Mouse (Mus musculus): ENCODE measurements around the gene Hyal6. TPM values are rescaled to one million over a fixed set of nuclear protein-coding genes. Genes with fewer than 3 reads are reported as not detected.

Gene Hyal6
- polyA plus RNA-seq, 1 experiment: not detected

- TF ChIP-seq CTCF (IDR thresholded peaks at IDR 0.05; ENCODE audit: extremely low read depth, insufficient read depth, low read length) (no peak), POLR2A (IDR thresholded peaks at IDR 0.05; ENCODE audit: extremely low read depth, insufficient read depth, low read length) (no peak)
- no peak overlapping the region for H3K27ac ChIP-seq (ENCODE audit: insufficient read depth, low read length)
- no peak overlapping the region for H3K4me3 ChIP-seq (ENCODE audit: insufficient read depth, low read length)
- H3K4me1 ChIP-seq (ENCODE audit: control insufficient read depth, insufficient read depth, low read length): no peaks in the 10 kb centered on the region
These were observed 1.5 kb downstream of the Hyal6 start for GRCm38 (mm10) chr6:24734565-24734964.

- Histone ChIP-seq H3K4me3 (ENCODE audit: insufficient read depth, low read length) (no peak within 1 kb of the TSS), H3K4me1 (ENCODE audit: control insufficient read depth, insufficient read depth, low read length) (no peaks in the 10 kb centered on the region), H3K27ac (ENCODE audit: insufficient read depth, low read length) (no peak within 1 kb of the TSS)
- no peak for TF ChIP-seq POLR2A (IDR thresholded peaks at IDR 0.05; ENCODE audit: extremely low read depth, insufficient read depth, low read length)
- TF ChIP-seq CTCF (IDR thresholded peaks at IDR 0.05; ENCODE audit: extremely low read depth, insufficient read depth, low read length): no peak
These were observed 15.0 kb downstream of the Hyal6 start, which contains the start of gene Hyal4 for GRCm38 (mm10) chr6:24748029-24748428. Gene Hyal4, plus strand, starts transcription at chr6:24748329.

GRCm38 (mm10) chr6:24759281-24759680 is 26.2 kb downstream of the Hyal6 start:
- H3K27ac ChIP-seq (ENCODE audit: insufficient read depth, low read length): no peak overlapping the region
- TF ChIP-seq CTCF (IDR thresholded peaks at IDR 0.05; ENCODE audit: extremely low read depth, insufficient read depth, low read length) (no peak), POLR2A (IDR thresholded peaks at IDR 0.05; ENCODE audit: extremely low read depth, insufficient read depth, low read length) (no peak)
- no peak overlapping the region for H3K4me3 ChIP-seq (ENCODE audit: insufficient read depth, low read length)
- no peaks in the 10 kb centered on the region for H3K4me1 ChIP-seq (ENCODE audit: control insufficient read depth, insufficient read depth, low read length)

- no peaks in the 10 kb centered on the region for H3K4me1 ChIP-seq (ENCODE audit: control insufficient read depth, insufficient read depth, low read length)
- no peak overlapping the region for H3K4me3 ChIP-seq (ENCODE audit: insufficient read depth, low read length)
- H3K27ac ChIP-seq (ENCODE audit: insufficient read depth, low read length): no peak overlapping the region
- TF ChIP-seq CTCF (IDR thresholded peaks at IDR 0.05; ENCODE audit: extremely low read depth, insufficient read depth, low read length): no peak
- TF ChIP-seq POLR2A (IDR thresholded peaks at IDR 0.05; ENCODE audit: extremely low read depth, insufficient read depth, low read length): no peak
These were observed 33.2 kb downstream of the Hyal6 start for GRCm38 (mm10) chr6:24766261-24766660.

GRCm38 (mm10) chr6:24779182-24779581 is 46.1 kb downstream of the Hyal6 start:
- Histone ChIP-seq H3K4me1 (ENCODE audit: control insufficient read depth, insufficient read depth, low read length) (no peaks in the 10 kb centered on the region), H3K27ac (ENCODE audit: insufficient read depth, low read length) (no peak overlapping the region), H3K4me3 (ENCODE audit: insufficient read depth, low read length) (no peak overlapping the region)
- no peak for TF ChIP-seq POLR2A (IDR thresholded peaks at IDR 0.05; ENCODE audit: extremely low read depth, insufficient read depth, low read length)
- no peak for TF ChIP-seq CTCF (IDR thresholded peaks at IDR 0.05; ENCODE audit: extremely low read depth, insufficient read depth, low read length)

- TF ChIP-seq CTCF (IDR thresholded peaks at IDR 0.05; ENCODE audit: extremely low read depth, insufficient read depth, low read length): no peak
- no peak for TF ChIP-seq POLR2A (IDR thresholded peaks at IDR 0.05; ENCODE audit: extremely low read depth, insufficient read depth, low read length)
- H3K27ac ChIP-seq (ENCODE audit: insufficient read depth, low read length): no peak within 1 kb of the TSS
These were observed 57.8 kb downstream of the Hyal6 start, which contains the start of gene Spam1 for GRCm38 (mm10) chr6:24790888-24791287. Gene Spam1, plus strand, starts transcription at chr6:24791188.

More at GRCm38 (mm10) chr6:24790888-24791287, 57.8 kb downstream of the Hyal6 start, which contains the start of gene Spam1:
- Histone ChIP-seq H3K4me1 (ENCODE audit: control insufficient read depth, insufficient read depth, low read length) (no peaks in the 10 kb centered on the region), H3K4me3 (ENCODE audit: insufficient read depth, low read length) (no peak within 1 kb of the TSS)

Other genes starting within 250 kb of the Hyal6 start
- gene Iqub, start 218.2 kb upstream of the Hyal6 start, polyA plus RNA-seq (2012; rRNA removed): 0.74 and 0.98 TPM in 2 replicates
- 92.3 and 96.3 TPM in 2 replicates for gene Ndufa5, start 205.2 kb upstream of the Hyal6 start, polyA plus RNA-seq (2012; rRNA removed)
- gene Asb15, start 205.1 kb upstream of the Hyal6 start, polyA plus RNA-seq (2012; rRNA removed): 0.04 TPM in 2 replicates
- gene Lmod2, start 135.5 kb upstream of the Hyal6 start, polyA plus RNA-seq (2012; rRNA removed): not detected in 2 replicates
- 56.4 and 58.5 TPM in 2 replicates for gene Wasl, start 68.2 kb upstream of the Hyal6 start, polyA plus RNA-seq (2012; rRNA removed)
- not detected in 2 replicates for gene Hyal4, start 15.1 kb downstream of the Hyal6 start, polyA plus RNA-seq (2012; rRNA removed)
- gene Spam1, start 57.9 kb downstream of the Hyal6 start, polyA plus RNA-seq (2012; rRNA removed): not detected in 2 replicates
- gene Hyal5, start 124.8 kb downstream of the Hyal6 start, polyA plus RNA-seq (2012; rRNA removed): not detected in 2 replicates
- gene Tmem229a, start 223.1 kb downstream of the Hyal6 start, polyA plus RNA-seq (2012; rRNA removed): 32.7 and 34.5 TPM in 2 replicates

Data from cortical plate, adult 2 months (tissue).